ENCODE assay signal across 20 mouse cellular contexts in the genomic region with DNA sequence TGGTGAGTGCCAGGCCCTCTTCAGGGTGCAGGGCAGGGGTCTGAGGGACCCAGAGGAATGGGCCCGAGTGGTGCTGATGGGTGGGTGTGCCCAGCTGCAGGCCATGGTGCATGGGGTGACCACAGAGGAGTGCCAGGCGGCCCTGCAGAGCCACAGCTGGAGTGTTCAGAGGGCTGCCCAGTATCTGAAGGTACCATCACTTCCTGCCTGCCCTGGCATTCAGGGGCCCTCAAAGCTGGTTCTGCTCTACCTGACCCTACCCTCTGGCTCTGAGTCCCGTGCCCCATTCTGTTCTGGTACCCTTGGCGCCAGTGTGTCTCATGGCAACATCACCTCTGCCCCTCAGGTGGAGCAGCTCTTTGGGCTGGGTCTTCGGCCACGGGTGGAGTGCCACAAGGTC. TPM values are rescaled to one million over a fixed set of nuclear protein-coding genes. Genes with fewer than 3 reads are reported as not detected.
"Had no signal": no experiment of that assay in that cellular context is flagged by ENCODE, and none has a peak within 500 bp of the region (broad histone marks: within the 10 kb centered on the region; RNA-seq: fewer than 3 reads in every experiment).

No protein-coding gene starts in this region.

- H3K27ac ChIP-seq: kidney, postnatal 0 days; limb, embryonic 15.5 days; liver, embryonic 12.5 days; lung, embryonic 15.5 days; macrophage; neural tube, embryonic 13.5 days had no signal

- H3K4me3 ChIP-seq: limb, embryonic 15.5 days; liver, embryonic 12.5 days; lung, embryonic 15.5 days; megakaryocyte, embryonic 14.5 days; neural tube, embryonic 13.5 days had no signal

- H3K9me3 ChIP-seq: limb, embryonic 15.5 days; liver, embryonic 12.5 days; lung, embryonic 15.5 days; megakaryocyte, embryonic 14.5 days; neural tube, embryonic 13.5 days had no signal

- ATAC-seq: liver, embryonic 12.5 days; midbrain, embryonic 16.5 days had no signal

- DNase-seq: kidney, adult 9 months; kidney, postnatal 36 days; layer of hippocampus, adult 9-11 months; layer of hippocampus, postnatal 36 days; lung, postnatal 14 days; retina, postnatal 1 day; right cerebral cortex, postnatal 4 days; spleen, adult 18-20 months had no signal

- H3K4me1 ChIP-seq: limb, embryonic 15.5 days; neural tube, embryonic 13.5 days had no signal

- H3K27me3 ChIP-seq: limb, embryonic 15.5 days; liver, embryonic 12.5 days; lung, embryonic 15.5 days; megakaryocyte, embryonic 14.5 days; neural tube, embryonic 13.5 days had no signal

- H3K4me2 ChIP-seq: limb, embryonic 15.5 days; liver, embryonic 12.5 days; lung, embryonic 15.5 days; midbrain, embryonic 11.5 days; neural tube, embryonic 13.5 days had no signal

- H3K9ac ChIP-seq: limb, embryonic 15.5 days; liver, embryonic 12.5 days; lung, embryonic 15.5 days; neural tube, embryonic 13.5 days had no signal

RNA-seq across cellular contexts. Expression of a gene that starts 54.9 kb away (rescaled TPM):
- total RNA-seq: layer of hippocampus, adult 18-20 months; layer of hippocampus, postnatal 36 days; left cerebral cortex, postnatal 25 days had no signal
- polyA plus RNA-seq: limb, embryonic 11.5 days; limb, embryonic 15.5 days; macrophage; midbrain, embryonic 16.5 days; neural tube, embryonic 13.5 days had no signal
